Mouse (Mus musculus) midbrain, embryonic 14.5 days (tissue): ENCODE results near the gene Eps8l2. TPM values are rescaled to one million over a fixed set of nuclear protein-coding genes. Genes with fewer than 3 reads are reported as not detected.

Experiments
- ATAC-seq: fragments of 200-750 bp; cut with Nextera tagmentation; 2 replicates; pipeline ENCODE4 v1.8.0; 2017; ENCODE audit warnings: moderate number of reproducible peaks, moderate library complexity; ENCODE audit not compliant: low FRiP score, low TSS enrichment
- DNase-seq: peaks from one replicate; pipeline ENCODE4 v3.0.0-alpha.2; 2015
- H3K27ac ChIP-seq: fragments of 300-500 bp; sonication (generic); replicated peaks from 2 replicates; pipeline ENCODE4 v1.5.1; 2014; ENCODE audit warnings: mild to moderate bottlenecking, low read depth, low read length, moderate library complexity
- H3K27me3 ChIP-seq: fragments of 300-500 bp; sonication (generic); 2 replicates; pipeline ENCODE4 v1.6.1; 2014; ENCODE audit warnings: low read length, control low read depth, mixed read lengths; ENCODE audit not compliant: control insufficient read depth, insufficient read depth
- H3K36me3 ChIP-seq: fragments of 300-500 bp; sonication (generic); 2 replicates; pipeline ENCODE4 v1.6.1; 2014; ENCODE audit warnings: low read length, control low read depth; ENCODE audit not compliant: control insufficient read depth, insufficient read depth
- H3K4me1 ChIP-seq: fragments of 300-500 bp; sonication (generic); 2 replicates; pipeline ENCODE4 v1.6.1; 2014; ENCODE audit warnings: mild to moderate bottlenecking, antibody characterized with exemption, low read length, control low read depth; ENCODE audit not compliant: control insufficient read depth, insufficient read depth
- H3K4me2 ChIP-seq: fragments of 300-500 bp; sonication (generic); 2 replicates; pipeline ENCODE4 v1.6.1; 2014; ENCODE audit warnings: mild to moderate bottlenecking, low read length, moderate library complexity
- H3K4me3 ChIP-seq: fragments of 300-500 bp; sonication (generic); replicated peaks from 2 replicates; pipeline ENCODE4 v1.5.1; 2014; ENCODE audit warnings: low read depth, low read length
- H3K9ac ChIP-seq: fragments of 300-500 bp; sonication (generic); replicated peaks from 2 replicates; pipeline ENCODE4 v1.6.1; 2014; ENCODE audit warnings: mild to moderate bottlenecking, low read length, moderate library complexity
- H3K9me3 ChIP-seq: fragments of 300-500 bp; sonication (generic); 2 replicates; pipeline ENCODE4 v1.6.1; 2016; ENCODE audit warnings: low read length, control low read depth, mixed read lengths; ENCODE audit not compliant: control insufficient read depth
- WGBS: fragments of 180-500 bp; shearing (Covaris S2); extraction: QIAGEN DNeasy Blood & Tissue Kit; methylation state at CpG from one replicate; pipeline ENCODE4 v1.1.7; 2014; 5-methylcytosine and 5-hydroxymethylcytosine counted together
- polyA plus RNA-seq: library from polyadenylated mRNA; unstranded; fragments of >200 nt; fragmentation: Nextera tagmentation; extraction: Ambion mirVana; gene quantifications from 2 replicates; pipeline ENCODE4 v1.2.1, GENCODE M21; 2014

Eps8l2 gene
- polyA plus RNA-seq, 1 experiment from 2014 or later, result 0.50 TPM

- Histone ChIP-seq H3K36me3 (no peaks in the 10 kb centered on the region), H3K27ac (no peak overlapping the region), H3K4me2 (no peak overlapping the region), H3K9me3 (no peaks in the 10 kb centered on the region), H3K4me1 (peaks cover 13% of the 10 kb centered on the region), H3K4me3 (no peak overlapping the region), H3K9ac (no peak overlapping the region), H3K27me3 (no peaks in the 10 kb centered on the region)
- WGBS, result 52% methylated on average over 3 of the region's 3 CpGs
- no peak for ATAC-seq
- no peak for DNase-seq
Measured at GRCm38 (mm10) chr7:141388487-141389109, 49.9 kb downstream of the Eps8l2 start.

GRCm38 (mm10) chr7:141390326-141391259, 51.9 kb downstream of the Eps8l2 start:
- ATAC-seq, result no peak

GRCm38 (mm10) chr7:141391625-141392551, 53.2 kb downstream of the Eps8l2 start, which contains the start of gene Taldo1:
Gene Taldo1 (plus strand): TSS chr7:141392199.
- Histone ChIP-seq H3K4me1 (peaks cover 13% of the 10 kb centered on the region), H3K27me3 (no peaks in the 10 kb centered on the region), H3K9ac (peak within 1 kb of the TSS; percentile 50), H3K4me3 (peak within 1 kb of the TSS; percentile 65), H3K36me3 (peaks cover 10% of the 10 kb centered on the region), H3K27ac (peak within 1 kb of the TSS; percentile 66), H3K4me2 (peak within 1 kb of the TSS; percentile 72), H3K9me3 (no peaks in the 10 kb centered on the region)
- DNase-seq (peak; percentile 97), ATAC-seq (peak; percentile 96)
- WGBS, result under 1% methylated on average over 57 of the region's 57 CpGs

More at GRCm38 (mm10) chr7:141390326-141391259, 51.9 kb downstream of the Eps8l2 start:
- no peaks in the 10 kb centered on the region for H3K27me3 ChIP-seq
- no peaks in the 10 kb centered on the region for H3K36me3 ChIP-seq
- no peak overlapping the region for H3K27ac ChIP-seq
- no peak overlapping the region for H3K9ac ChIP-seq
- WGBS, result 58% methylated on average over 9 of the region's 9 CpGs
- peak overlapping the region; percentile 65; the same call in 1 of the 2 replicates for H3K4me3 ChIP-seq
- DNase-seq, result no peak
- H3K9me3 ChIP-seq, result no peaks in the 10 kb centered on the region
- H3K4me1 ChIP-seq, result peaks cover 13% of the 10 kb centered on the region
- no peak overlapping the region for H3K4me2 ChIP-seq

GRCm38 (mm10) chr7:141392552-141393222, 54.0 kb downstream of the Eps8l2 start:
- WGBS, result 38% methylated on average over 9 of the region's 9 CpGs
- no peaks in the 10 kb centered on the region for H3K9me3 ChIP-seq
- peaks cover 14% of the 10 kb centered on the region for H3K36me3 ChIP-seq
- H3K27ac ChIP-seq, result peak overlapping the region; percentile 66; the same call in 1 of the 2 replicates
- peaks cover 13% of the 10 kb centered on the region for H3K4me1 ChIP-seq
- H3K27me3 ChIP-seq, result no peaks in the 10 kb centered on the region
- H3K4me3 ChIP-seq, result peak overlapping the region; percentile 65
- peak; percentile 61 for ATAC-seq
- H3K4me2 ChIP-seq, result peak overlapping the region; percentile 72
- H3K9ac ChIP-seq, result peak overlapping the region; percentile 50
- DNase-seq, result no peak

- 91% methylated on average over 7 of the region's 7 CpGs for WGBS
- Histone ChIP-seq H3K4me1 (peaks cover 13% of the 10 kb centered on the region), H3K4me3 (no peak overlapping the region), H3K4me2 (no peak overlapping the region), H3K36me3 (peaks cover 29% of the 10 kb centered on the region), H3K27me3 (no peaks in the 10 kb centered on the region), H3K9me3 (no peaks in the 10 kb centered on the region), H3K9ac (no peak overlapping the region), H3K27ac (no peak overlapping the region)
- DNase-seq (no peak), ATAC-seq (no peak)
Measured at GRCm38 (mm10) chr7:141394158-141394557, 55.5 kb downstream of the Eps8l2 start.

- Histone ChIP-seq H3K4me3 (no peak overlapping the region), H3K4me1 (peaks cover 13% of the 10 kb centered on the region), H3K36me3 (peaks cover 33% of the 10 kb centered on the region), H3K9ac (no peak overlapping the region), H3K27me3 (no peaks in the 10 kb centered on the region), H3K4me2 (no peak overlapping the region), H3K9me3 (no peaks in the 10 kb centered on the region), H3K27ac (no peak overlapping the region)
- 16% methylated on average over 6 of the region's 6 CpGs for WGBS
- DNase-seq (peak; percentile 76), ATAC-seq (no peak)
Measured at GRCm38 (mm10) chr7:141394771-141395170, 56.1 kb downstream of the Eps8l2 start.

GRCm38 (mm10) chr7:141395348-141395747, 56.7 kb downstream of the Eps8l2 start:
- Histone ChIP-seq H3K27ac (no peak overlapping the region), H3K4me2 (no peak overlapping the region), H3K36me3 (peaks cover 38% of the 10 kb centered on the region), H3K4me3 (no peak overlapping the region), H3K9ac (no peak overlapping the region), H3K4me1 (peaks cover 13% of the 10 kb centered on the region), H3K9me3 (no peaks in the 10 kb centered on the region), H3K27me3 (no peaks in the 10 kb centered on the region)
- whole genome bisulfite sequencing, result 80% methylated on average over 1 of the region's 1 CpGs
- ATAC-seq (no peak), DNase-seq (no peak)

GRCm38 (mm10) chr7:141403305-141403704, 64.6 kb downstream of the Eps8l2 start:
- no peaks in the 10 kb centered on the region for H3K9me3 ChIP-seq
- 43% methylated on average over 5 of the region's 5 CpGs for WGBS

More at GRCm38 (mm10) chr7:141403305-141403704, 64.6 kb downstream of the Eps8l2 start:
- Histone ChIP-seq H3K4me2 (no peak overlapping the region), H3K36me3 (peaks cover 67% of the 10 kb centered on the region), H3K27ac (no peak overlapping the region), H3K4me1 (no peaks in the 10 kb centered on the region), H3K27me3 (no peaks in the 10 kb centered on the region), H3K9ac (no peak overlapping the region), H3K4me3 (no peak overlapping the region)
- DNase-seq (peak; percentile 64), ATAC-seq (no peak)
